Mouse (Mus musculus): ENCODE measurements around the gene Pdcd1.
"Not testable (repeated sequence)": the region's sequence is repeated elsewhere in the genome, so short reads cannot be mapped to it uniquely, and the experiment has no call there.

Pdcd1 gene

DNA sequence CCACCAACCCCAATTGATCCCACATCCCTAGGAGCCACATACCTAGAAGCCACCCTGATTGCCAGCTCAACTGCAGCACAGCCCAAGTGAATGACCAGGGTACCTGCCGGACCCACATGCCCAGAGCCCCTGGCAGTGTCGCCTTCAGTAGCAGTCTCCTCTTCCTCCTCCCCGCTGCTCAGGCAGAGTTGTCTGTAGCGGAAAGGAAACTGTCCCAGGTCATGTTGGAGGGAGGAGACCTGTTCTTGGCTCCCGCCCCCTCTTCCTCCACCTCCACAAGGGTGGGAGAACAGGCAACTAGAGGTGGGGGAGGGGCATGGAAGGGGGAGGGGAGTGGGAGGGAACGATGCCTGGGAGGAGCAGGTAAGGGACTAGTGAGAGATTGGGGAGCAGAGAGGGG, at the start of gene Pdcd1:
Pdcd1 (minus strand) TSS at position 181 of the 400 bp plus-strand sequence.
- no peak for DNase-seq (ENCODE audit: low read depth, low spot score)

DNA sequence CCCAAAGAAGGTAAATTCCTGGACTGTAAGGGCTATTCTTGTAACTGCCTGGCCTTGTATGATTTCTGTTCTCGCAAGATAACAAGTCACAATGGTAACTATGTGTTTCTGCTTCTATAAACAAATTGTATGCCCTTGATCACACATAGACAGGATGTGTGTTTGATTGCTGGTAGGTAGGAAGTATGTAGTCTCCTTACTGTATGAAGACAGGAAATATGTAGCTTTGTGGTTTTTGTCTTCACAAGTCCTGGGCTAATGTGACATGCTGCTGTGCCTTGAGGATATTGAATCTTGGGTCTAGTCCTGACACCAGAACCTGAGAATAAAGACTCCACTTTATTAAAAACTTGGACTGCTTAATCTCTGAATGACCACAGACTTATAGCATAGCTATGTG, 39.4 kb upstream of the Pdcd1 start:
- no peak for DNase-seq (ENCODE audit: low read depth, low spot score)

DNA sequence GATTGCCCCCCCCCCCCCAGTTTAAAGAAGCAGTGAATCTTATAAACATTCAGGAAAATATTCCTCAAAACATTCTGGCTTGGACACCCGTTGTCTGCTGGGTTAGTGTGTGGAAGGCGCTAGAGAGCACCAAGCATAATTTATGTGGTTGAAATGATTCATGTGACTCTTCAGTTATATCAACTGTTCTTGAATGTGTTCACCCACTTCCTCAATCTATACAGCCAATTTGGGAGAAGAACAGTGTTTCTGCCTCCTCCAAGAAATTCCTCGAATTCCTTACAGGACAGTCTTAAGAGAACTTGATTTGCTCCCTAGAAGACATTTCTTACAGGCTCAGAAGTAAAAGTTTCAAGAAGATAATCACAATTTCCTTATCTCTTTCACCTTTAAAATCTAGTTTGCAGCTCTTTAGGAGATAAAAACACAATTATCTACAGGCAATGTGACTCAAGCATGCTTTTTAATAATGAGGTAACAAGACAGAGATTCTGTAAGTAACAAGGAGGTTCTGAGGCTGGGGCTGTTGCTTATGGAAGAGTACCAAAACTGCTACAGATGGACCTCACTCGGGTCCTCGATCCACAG, 34.1 kb upstream of the Pdcd1 start:
- DNase-seq (ENCODE audit: low read depth, low spot score): no peak

DNA sequence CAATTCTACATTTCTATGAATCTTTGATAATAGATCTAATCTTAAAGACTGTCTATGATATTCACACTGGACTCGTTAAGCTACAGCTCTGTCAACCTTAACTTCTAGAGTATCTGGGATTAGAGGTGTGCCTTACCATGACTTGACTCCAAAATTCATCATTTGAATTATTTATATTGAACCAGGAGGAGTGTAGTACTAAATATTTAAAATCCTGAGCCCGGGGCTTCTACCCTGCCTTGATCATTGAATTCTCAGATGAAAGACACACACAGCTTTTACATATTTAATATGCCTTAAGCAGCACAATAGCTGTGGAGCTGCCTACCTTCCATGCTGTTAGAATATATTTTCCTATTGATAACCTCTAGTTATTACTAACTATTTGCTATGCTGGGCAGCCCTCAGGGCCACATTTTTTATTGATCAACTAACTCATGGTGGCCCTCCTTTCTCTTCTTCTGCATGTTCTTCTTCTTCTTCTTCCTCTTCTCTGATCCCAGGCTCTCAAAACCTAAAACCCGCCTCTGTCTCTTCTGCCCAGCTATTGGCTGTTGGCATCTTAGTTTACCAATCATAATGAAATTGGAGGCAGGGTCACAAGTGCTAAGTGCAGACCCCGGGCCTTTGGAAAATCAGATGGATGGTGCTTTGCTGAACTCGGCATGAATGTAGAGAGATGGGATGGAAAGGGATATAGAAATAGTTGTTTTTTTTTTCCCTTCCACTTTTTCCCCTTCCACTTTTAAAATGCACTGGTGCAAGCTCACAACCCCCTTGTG, 33.2 kb upstream of the Pdcd1 start:
- DNase-seq (ENCODE audit: low read depth, low spot score): no peak

DNA sequence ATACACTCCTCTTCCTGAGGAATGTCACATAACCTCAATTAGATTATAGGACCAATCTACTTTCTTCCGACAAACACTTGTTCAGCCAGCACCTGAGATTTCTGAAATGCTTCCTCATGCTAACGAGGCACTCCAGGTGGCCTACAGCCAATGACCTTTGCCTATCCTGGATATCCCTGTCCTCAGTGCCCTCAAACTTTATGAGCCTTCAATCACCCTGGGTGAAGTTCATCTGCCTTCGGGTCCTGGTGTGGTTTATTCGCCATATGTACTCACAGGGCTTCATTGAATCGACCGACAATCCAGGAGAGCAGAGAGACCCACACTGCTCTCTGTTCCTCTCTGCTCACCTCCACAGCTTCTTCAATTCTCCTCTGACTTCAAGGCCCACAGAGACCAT, 29.4 kb upstream of the Pdcd1 start:
- DNase-seq (ENCODE audit: low read depth, low spot score): no peak

DNA sequence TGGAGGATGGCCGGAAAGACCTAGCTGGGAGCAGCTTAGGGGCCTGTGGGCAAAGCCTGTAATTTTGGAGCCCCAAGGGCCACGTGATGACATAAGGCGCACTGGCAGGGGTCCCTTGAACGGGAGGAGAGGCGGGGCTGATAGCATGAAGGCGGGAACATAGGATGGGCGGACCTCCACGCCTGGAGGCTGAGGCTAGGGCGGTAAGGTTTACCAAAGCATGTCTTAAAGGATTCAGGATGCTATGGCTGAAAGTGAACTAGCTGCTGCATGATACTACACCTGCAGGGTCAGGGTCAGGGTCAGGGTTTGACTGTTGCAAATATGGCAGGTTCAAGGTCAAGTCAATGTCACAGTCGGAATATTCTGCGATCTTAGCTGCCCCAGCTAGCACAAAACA, 28.8 kb upstream of the Pdcd1 start:
- DNase-seq (ENCODE audit: low read depth, low spot score): no peak

DNA sequence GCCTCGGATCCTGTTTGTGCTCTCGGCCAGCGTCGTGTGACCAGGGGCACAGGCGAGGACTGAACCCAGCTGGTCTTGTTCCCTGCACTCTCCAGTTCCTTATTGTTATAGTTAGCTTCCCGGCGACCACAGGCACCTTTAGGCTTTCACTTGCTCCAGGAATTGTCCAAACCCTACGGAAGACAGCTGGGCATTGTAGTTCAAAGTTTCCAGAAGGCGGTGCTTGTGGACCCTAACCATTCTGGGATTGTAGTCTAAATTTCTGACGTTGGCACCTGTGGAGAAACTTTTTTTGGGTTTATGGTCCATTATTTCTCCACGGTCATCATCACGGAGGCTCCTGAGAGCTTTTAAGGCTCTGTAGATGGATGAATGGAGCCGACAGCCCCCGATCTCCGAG, 28.4 kb upstream of the Pdcd1 start:
- DNase-seq (ENCODE audit: low read depth, low spot score): no peak

DNA sequence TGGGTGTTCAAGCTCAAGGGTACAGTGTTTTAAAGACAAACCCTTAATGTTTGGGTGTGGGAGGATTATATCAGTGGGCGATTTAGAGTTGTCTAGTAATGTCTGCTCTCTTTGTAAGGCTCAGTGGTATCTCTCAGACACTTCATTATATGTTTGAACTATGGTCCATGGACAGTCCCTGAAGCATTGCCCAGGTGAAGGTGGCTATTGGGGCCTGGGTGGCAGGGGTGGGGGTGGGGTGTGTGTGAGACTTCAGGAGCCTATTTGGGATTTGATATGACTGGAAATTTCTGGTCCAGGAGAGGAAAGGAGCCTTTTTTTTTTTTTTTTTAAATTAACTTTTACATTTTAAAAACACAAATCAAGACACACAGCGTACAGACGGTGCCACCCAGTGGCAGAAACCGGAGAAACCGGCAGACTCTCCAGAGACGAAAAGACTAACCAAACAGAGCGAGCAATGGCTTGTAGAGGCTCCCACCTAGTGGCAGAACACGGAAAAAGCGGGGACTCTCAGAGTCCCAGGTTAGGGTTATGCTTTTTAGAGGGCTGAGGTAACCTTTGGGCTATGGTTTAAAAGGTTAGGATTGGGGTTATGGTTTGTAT, 26.6 kb upstream of the Pdcd1 start:
- peak; percentile 40 for DNase-seq (ENCODE audit: low read depth, low spot score)

DNA sequence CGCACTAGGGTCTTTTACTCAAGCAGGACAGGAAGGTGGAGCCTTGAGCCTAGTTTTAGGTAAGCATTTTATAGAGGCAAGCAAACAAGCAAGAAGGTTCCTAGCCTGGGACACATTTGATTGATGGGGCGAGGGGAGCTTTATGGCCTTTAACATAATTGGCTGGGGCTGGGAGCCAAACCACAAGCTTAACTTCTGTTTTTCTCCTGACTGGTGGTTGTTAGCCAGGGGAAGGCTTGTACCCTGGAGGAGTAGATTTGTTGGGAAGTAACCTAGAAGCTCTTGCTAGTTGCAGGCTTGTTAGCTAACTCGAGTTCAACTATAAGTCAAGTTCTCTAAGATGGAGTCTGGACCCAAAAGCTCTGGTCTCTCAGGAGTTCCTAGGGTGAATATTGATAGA, 26.0 kb upstream of the Pdcd1 start:
- DNase-seq (ENCODE audit: low read depth, low spot score): no peak

DNA sequence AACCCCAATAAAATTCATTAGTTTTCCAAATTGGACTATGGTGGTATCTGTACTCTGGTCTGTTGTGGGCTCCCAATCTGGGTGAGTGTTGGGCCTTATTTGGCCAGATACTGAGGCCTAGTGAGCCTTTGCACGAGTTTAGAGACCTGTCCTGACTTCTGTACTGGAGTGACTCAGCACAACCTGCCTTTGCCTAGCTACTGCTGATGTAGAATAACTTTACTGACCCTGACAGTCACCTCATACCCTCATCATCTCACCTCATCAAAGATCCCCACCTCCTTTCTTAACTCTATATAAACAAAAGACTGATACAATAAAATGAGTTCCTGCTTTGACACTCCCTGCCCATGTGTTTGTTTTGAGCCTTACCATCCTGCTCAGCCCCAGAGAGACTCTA, 24.3 kb upstream of the Pdcd1 start:
- DNase-seq (ENCODE audit: low read depth, low spot score): no peak

DNA sequence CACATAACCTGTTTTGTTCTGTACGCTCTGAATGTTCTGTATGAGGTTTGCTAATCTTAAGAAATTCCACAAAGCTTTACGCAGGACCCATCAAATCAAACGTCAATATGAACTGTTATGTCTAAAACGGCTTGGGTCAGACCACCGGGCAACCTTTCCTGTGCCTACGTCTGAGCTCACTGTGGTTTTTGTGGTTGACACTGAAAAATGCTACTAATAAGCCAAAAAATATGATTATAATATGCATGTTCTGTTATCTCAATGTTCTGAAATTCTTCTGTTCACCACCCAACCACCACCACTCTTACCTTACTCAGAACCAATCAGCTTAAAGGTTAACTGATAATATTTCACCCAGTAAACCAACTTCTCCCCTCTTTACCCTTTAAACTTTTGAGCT, 22.4 kb upstream of the Pdcd1 start:
- no peak for DNase-seq (ENCODE audit: low read depth, low spot score)

DNA sequence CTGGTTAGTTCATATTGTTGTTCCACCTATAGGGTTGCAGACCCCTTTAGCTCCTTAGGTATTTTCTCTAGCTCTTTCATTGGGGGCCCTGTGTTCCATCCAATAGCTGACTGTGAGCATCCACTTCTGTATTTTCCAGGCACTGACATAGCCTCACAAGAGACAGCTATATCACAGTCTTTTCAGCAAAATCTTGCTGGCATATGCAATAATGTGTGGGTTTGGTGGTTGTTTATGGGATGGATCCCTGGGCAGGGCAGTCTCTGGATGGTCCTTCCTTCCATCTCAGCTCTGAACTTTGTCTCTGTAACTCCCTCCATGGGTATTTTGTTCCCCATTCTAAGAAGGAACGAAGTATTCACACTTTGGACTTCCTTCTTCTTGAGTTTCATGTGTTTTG, 5.9 kb upstream of the Pdcd1 start:
- DNase-seq (ENCODE audit: low read depth, low spot score): not testable (repeated sequence)

DNA sequence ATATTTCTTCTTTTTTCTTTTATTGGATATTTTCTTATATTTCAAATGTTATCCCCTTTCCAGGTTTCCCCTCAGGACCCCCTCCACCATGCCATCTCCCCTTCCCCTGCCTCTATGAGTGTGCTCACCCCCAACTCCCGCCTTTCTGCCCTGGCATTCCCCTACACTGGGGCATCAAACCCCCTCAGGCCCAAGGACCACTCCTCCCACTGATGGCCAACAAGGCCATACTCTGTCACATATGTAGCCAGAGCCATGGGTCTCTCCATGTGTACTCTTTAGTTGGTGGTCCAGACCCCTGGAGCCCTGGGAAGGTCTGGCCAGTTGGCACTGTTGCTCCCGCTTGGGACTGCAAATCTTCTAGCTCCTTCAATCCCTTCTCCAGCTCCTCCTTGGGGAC, 5.0 kb upstream of the Pdcd1 start:
- DNase-seq (ENCODE audit: low read depth, low spot score): no peak

DNA sequence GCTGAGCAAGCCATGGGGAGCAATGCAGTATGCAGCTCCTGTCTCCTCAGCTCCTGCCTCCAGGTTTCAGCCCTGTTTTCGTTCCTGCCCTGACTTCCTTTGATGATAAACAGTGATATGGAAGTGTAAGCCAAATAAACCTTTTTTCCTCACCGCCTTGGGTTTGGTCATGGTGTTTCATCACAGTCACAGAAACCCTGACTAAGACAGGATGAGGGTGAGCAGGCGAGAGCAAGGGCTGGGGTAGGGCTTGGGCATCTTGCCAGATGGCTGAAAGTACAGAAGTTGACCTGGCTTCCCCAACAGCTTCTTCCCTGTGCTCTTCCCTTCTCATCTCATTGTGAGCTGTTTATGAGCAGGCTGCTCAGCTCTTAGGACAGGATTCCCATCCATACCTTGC, 3.6 kb upstream of the Pdcd1 start:
- DNase-seq (ENCODE audit: low read depth, low spot score): no peak

DNA sequence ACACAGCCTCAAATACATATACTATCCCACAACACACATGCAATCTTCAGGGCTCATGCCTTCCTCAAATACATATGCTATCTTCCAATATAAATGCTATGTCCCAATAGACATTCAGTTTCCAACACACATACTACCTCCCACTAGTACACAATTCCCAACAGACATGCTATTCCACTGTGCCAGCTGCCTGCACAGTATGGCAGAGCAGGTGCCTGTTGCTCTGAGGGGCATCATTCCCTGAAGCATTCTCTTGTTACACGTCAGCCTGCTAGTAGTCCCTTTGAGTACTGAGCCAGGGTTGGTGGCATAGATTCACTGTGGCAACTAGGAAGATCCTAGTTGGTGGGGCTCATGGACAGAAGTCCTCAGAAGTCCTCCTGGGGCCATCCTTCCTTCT, 2.1 kb upstream of the Pdcd1 start:
- no peak for DNase-seq (ENCODE audit: low read depth, low spot score)

DNA sequence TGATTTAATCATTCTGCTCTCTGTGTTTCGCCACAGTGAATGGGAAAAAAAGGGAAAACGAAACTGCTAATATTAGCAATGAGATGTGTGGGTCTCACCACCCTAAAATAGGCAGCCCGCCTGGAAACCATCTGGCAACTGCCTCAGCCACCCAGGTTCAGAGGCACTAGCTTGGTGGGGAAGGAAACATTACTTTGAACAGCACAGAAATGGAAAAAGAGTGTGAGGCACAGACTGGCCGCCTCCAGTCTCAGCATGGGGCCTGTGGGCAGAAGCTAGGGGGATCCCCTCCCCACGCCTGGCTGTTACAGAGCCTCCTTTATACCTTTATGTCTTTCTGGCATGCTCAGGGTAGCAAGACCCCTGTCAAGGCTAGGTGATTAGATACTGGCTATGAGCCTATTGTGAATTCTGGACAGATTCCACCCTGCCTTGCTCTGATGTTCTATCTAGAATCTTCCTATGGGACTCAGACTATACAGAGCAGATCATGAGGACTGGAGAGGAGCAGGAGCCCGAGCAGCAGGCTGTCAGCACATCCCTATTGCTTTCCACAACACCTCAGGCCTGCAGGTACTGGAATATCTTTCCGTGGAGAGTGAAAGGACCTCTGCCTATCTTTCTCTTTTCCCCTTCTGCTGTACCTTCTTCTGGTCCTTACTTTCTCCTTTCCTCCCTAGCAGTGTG, 1.3 kb upstream of the Pdcd1 start:
- no peak for DNase-seq (ENCODE audit: low read depth, low spot score)

DNA sequence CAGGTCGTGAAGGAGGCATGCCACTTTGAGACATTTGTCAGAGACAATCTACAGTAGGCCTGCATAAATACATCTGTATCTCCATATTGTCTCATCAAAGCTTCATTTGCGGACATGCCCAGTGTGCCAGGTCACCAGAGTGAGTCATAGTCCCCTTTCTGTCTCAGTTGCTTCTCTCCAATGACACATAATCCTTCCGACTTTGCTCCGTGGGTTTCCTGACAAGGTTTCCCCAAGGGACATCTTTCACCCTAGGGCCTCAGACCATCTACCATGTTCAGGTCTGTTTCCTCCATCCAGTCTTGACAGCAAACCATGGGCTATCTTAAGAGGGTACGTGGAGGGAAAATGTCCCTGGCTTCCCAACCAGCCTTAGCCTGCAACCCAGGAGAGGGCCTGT, 1.2 kb downstream of the Pdcd1 start:
- DNase-seq (ENCODE audit: low read depth, low spot score): no peak

DNA sequence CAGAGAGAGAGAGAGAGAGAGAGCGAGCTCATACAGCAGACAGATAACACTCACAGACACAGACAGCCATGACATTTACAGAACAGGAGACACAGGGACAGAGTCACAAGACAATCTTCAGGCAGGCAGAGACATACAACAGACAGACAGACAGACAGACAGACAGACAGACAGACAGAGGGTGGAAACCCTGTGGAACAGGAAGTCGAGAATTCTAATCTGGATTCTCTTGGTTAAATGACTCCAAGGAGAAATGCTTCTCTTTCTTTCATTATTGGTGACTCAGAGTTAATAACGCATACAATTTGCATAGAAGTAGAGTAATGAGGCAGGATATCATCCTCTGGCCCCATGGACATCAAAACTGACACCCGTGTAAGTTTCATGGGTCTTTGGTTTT, 5.8 kb downstream of the Pdcd1 start:
- no peak for DNase-seq (ENCODE audit: low read depth, low spot score)

DNA sequence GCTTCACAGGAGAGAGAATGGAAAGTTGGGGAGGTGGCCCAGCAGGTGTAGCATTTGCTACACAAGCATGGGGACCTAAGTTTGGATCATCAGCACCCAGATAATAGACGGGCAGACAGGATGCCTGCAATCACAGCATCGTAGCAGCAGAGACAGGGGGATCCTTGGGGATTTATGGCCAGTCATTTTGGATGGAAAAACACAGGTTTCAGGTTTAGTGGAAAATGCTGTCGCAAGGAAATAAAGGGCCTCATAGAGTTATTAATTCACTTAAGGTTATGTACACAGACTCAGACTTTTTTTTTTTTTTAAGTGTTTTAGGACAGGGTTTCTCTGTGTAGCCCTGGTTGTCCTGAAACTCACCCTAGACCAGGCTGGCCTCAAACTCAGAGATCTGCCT, 6.8 kb downstream of the Pdcd1 start:
- no peak for DNase-seq (ENCODE audit: low read depth, low spot score)

DNA sequence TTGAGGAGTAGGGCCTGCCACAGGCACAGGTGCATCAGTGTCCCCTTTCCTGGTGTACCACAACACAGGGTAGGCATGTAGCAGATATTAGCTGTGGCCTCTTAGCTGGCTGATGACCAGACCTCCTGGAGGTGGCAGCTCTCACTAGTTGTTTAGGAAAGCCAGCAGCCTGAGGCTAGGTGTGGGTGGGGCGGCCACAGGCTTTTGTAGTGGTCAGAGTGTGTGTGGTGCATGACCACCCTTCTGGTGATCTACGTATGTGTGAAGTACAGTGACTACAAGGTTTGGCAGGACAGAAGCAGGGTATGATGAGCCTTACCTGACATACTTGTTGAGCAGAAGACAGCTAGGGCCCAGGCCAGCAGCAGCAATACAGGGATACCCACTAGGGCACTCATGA, 12.0 kb downstream of the Pdcd1 start:
- no peak for DNase-seq (ENCODE audit: low read depth, low spot score)

DNA sequence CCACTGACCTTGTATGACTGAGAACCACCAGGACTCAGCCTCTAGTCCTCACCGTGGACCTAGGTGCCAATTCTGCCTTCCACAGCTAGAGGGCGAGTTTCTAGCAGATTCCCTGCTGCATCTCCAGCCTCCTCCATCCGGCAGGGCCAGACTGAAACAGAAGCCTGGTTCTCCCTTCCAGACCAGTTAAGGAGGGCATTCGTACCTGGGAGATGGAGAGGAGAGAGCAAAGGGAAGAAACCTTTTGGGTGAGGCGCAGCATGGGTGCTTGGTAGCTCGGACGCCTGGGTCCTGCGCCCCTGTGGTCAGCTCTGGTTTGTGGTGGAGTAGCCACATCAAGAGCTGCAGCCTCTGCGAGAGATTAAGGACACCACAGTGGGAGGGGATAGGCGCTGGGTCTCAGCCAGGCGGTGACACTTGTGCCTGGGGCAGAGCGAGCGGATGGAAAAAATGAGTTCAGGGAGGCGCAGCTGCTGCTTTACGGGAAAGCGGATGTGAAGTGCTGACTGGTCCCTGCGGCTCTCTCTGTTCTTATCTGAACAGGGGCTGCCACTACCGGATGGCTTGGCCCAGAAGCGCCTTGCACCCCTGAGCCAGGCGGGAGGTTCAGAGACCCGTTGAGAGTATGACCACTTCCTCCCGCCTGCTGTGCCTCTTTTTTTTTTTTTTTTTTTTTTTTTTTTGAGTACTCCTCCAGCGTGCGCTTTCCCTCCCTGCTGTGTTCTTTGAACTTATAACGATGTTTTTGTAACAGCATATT, 17.2 kb downstream of the Pdcd1 start:
- peak; percentile 67 for DNase-seq (ENCODE audit: low read depth, low spot score)

DNA sequence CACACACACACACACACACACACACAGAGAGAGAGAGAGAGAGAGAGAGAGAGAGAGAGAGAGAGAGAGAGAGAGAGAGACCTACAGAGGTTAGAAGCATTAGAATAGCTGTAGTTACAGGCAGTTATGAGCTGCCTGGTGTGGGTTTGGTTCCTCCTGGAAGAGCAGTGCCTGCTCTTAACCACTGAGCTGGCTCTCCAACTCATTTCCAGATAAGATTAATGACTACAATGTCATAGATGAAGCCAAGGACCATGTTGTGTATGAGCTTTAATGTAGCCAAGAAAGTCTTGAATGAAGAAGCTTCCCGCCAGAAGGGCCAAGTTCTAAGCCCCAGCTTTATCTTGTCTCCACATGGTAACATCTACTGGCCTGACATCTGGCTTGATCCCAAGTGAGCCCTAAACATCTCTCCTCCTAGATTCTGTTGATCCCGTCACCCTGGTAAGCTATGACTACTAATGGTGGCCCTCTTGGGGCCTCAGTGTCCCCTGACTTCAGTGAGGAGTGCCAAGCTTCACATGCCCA, 19.2 kb downstream of the Pdcd1 start:
- no peak for DNase-seq (ENCODE audit: low read depth, low spot score)

Data from WW6 (cell line).